Mouse (Mus musculus): Measurements from ENCODE around the gene Kcnk13.

- TF ChIP-seq CTCF (conservative IDR thresholded peaks at IDR 0.05; ENCODE audit: low read length): no peak
- TF ChIP-seq NANOG (IDR thresholded peaks at IDR 0.05; ENCODE audit: borderline replicate concordance, low read length): no peak
Measured at GRCm38 (mm10) chr12:100012839-100013238, 48.5 kb downstream of the Kcnk13 start.

All from E14TG2a.4 (cell line).